Mouse (Mus musculus): Measurements from ENCODE around the gene Traf5. TPM values are rescaled to one million over a fixed set of nuclear protein-coding genes. Genes with fewer than 3 reads are reported as not detected.

Gene Traf5
- polyA plus RNA-seq, 1 experiment from 2014 or later = 7.8 TPM

DNA sequence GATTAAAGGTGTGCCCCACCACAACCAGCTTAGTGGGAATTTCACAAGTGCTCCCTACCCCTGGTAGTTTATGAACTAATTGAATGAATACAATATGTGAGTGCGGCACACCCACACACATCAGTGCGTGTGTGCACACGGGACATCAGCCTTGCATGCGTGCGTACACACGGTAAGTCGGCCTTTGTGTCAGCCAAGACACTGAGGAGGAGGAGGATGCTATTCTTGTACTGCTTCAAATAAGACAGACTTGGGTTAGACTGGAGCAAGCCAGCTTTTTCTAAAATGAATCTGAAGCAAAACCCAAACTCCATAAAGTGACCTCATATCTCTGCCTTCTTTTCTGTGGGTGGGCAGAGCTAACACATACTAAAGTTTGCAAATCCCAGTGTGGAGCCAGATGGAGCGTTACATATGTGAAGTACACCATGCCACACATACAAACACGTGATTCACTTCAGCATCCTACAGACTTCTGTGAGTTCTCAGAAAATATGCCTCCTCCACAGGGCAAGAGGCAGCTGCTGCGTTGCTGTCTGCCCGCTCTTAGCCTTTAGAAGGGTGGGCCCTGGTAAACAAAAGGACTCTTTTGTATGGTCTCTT lies 139.5 kb downstream of the Traf5 start:
- WGBS = 88% methylated on average over 11 of the region's 11 CpGs
- no peaks in the 10 kb centered on the region for H3K4me1 ChIP-seq (ENCODE audit: control insufficient read depth, insufficient read depth, low read length)
- no peak for DNase-seq (ENCODE audit: low spot score)

DNA sequence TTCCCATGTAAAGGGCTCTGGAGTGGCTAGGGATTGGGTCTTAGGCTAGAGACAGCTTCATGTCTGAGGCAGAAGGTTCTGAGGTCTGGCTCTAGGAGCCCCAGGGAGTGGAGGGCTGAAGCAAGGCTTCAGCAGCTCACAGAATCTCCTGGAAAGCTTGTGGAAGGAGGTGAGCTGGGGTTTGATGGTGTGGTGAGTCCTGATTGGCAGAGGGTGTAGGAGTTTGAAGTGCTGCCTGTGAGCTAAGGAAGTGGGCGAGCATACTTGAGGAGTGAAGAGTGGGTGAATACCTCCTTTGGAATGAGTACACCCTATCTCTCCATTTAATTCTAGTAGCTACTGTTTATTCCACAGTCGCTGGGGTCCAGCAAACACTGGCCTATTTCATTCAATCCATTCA lies 141.7 kb downstream of the Traf5 start:
- H3K27ac ChIP-seq (replicated peaks; ENCODE audit: low read depth, low read length) = no peak overlapping the region
- DNase-seq (ENCODE audit: low spot score) = no peak
- ATAC-seq (replicated peaks; ENCODE audit: insufficient number of reproducible peaks, low FRiP score, low TSS enrichment, low read depth) = no peak
- no peaks in the 10 kb centered on the region for H3K4me1 ChIP-seq (ENCODE audit: control insufficient read depth, insufficient read depth, low read length)
- H3K36me3 ChIP-seq (replicated peaks; ENCODE audit: control insufficient read depth, insufficient read depth, low read depth, low read length) = no peaks in the 10 kb centered on the region
- no peak overlapping the region for H3K9ac ChIP-seq (replicated peaks; ENCODE audit: low read length)
- no peaks in the 10 kb centered on the region for H3K9me3 ChIP-seq (replicated peaks; ENCODE audit: control insufficient read depth, low read length)
- H3K27me3 ChIP-seq (ENCODE audit: control insufficient read depth, insufficient read depth, low read length) = no peaks in the 10 kb centered on the region
- no peak overlapping the region for H3K4me3 ChIP-seq (ENCODE audit: low read depth, low read length)
- WGBS = 58% methylated on average over 2 of the region's 2 CpGs
- no peak overlapping the region for H3K4me2 ChIP-seq (ENCODE audit: low read depth, low read length)

More for the DNA sequence above, 139.5 kb downstream of the Traf5 start:
- no peaks in the 10 kb centered on the region for H3K9me3 ChIP-seq (replicated peaks; ENCODE audit: control insufficient read depth, low read length)
- no peak overlapping the region for H3K4me3 ChIP-seq (ENCODE audit: low read depth, low read length)
- H3K36me3 ChIP-seq (replicated peaks; ENCODE audit: control insufficient read depth, insufficient read depth, low read depth, low read length) = no peaks in the 10 kb centered on the region
- H3K4me2 ChIP-seq (ENCODE audit: low read depth, low read length) = no peak overlapping the region
- no peak overlapping the region for H3K9ac ChIP-seq (replicated peaks; ENCODE audit: low read length)
- no peak overlapping the region for H3K27ac ChIP-seq (replicated peaks; ENCODE audit: low read depth, low read length)
- ATAC-seq (replicated peaks; ENCODE audit: insufficient number of reproducible peaks, low FRiP score, low TSS enrichment, low read depth) = no peak
- no peaks in the 10 kb centered on the region for H3K27me3 ChIP-seq (ENCODE audit: control insufficient read depth, insufficient read depth, low read length)

DNA sequence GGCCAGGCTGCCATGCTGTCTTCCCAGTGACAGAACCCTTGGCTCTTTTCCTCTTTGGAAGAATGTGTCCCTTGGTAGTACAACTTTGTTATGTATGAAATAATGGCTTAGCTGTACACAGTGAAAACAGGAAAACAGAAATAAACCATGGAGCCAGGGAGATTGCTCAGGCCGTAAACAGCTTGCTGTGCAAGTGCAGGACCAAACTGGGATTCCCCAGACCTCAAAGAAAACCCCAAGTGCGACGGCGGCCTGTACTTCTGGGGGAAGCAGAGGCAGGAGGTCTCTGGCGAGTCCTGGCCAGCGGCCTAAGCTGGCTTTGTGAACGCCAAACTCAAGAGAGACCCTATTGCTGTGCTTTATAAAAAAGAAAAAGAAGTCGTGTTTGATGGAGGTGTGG lies 143.8 kb downstream of the Traf5 start:
- Histone ChIP-seq H3K4me1 (ENCODE audit: control insufficient read depth, insufficient read depth, low read length) (no peaks in the 10 kb centered on the region), H3K27ac (replicated peaks; ENCODE audit: low read depth, low read length) (no peak overlapping the region), H3K4me2 (ENCODE audit: low read depth, low read length) (no peak overlapping the region), H3K9ac (replicated peaks; ENCODE audit: low read length) (no peak overlapping the region), H3K36me3 (replicated peaks; ENCODE audit: control insufficient read depth, insufficient read depth, low read depth, low read length) (no peaks in the 10 kb centered on the region), H3K27me3 (ENCODE audit: control insufficient read depth, insufficient read depth, low read length) (no peaks in the 10 kb centered on the region), H3K9me3 (replicated peaks; ENCODE audit: control insufficient read depth, low read length) (no peaks in the 10 kb centered on the region), H3K4me3 (ENCODE audit: low read depth, low read length) (no peak overlapping the region)
- DNase-seq (ENCODE audit: low spot score) = no peak
- ATAC-seq (replicated peaks; ENCODE audit: insufficient number of reproducible peaks, low FRiP score, low TSS enrichment, low read depth) = no peak
- WGBS = 81% methylated on average over 8 of the region's 8 CpGs

DNA sequence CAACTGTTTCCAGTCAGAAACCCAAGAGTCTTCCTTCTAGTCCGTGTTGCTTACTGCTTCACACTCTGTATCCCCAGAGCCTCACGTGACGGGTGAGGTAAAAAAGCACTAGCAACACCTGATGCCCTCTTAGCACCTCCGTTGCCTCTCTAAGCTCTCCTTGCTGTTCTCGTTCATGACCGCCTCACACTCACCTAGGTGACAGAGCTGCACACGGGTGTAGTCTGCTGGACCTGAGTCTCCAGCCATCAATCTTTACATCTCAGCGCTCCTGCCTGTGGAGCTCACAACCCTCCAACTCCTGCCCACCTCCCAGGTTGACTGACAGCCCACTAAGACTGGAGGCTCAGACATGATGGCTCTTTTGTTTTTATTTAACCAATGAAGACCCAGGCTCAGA lies 144.6 kb downstream of the Traf5 start:
- Histone ChIP-seq H3K9me3 (replicated peaks; ENCODE audit: control insufficient read depth, low read length) (no peaks in the 10 kb centered on the region), H3K27ac (replicated peaks; ENCODE audit: low read depth, low read length) (no peak overlapping the region), H3K4me3 (ENCODE audit: low read depth, low read length) (no peak overlapping the region), H3K4me1 (ENCODE audit: control insufficient read depth, insufficient read depth, low read length) (no peaks in the 10 kb centered on the region), H3K4me2 (ENCODE audit: low read depth, low read length) (no peak overlapping the region), H3K9ac (replicated peaks; ENCODE audit: low read length) (no peak overlapping the region), H3K27me3 (ENCODE audit: control insufficient read depth, insufficient read depth, low read length) (no peaks in the 10 kb centered on the region), H3K36me3 (replicated peaks; ENCODE audit: control insufficient read depth, insufficient read depth, low read depth, low read length) (no peaks in the 10 kb centered on the region)
- ATAC-seq (replicated peaks; ENCODE audit: insufficient number of reproducible peaks, low FRiP score, low TSS enrichment, low read depth) = no peak
- WGBS = 81% methylated on average over 8 of the region's 8 CpGs
- DNase-seq (ENCODE audit: low spot score) = no peak

Small RNAs within 50 kb of the gene (microRNA-seq; reads per million reads assigned to microRNA genes)
- gene Mir3473c (ENCODE audit: borderline number of aligned reads) = not detected

Other genes with a start within 250 kb of the Traf5 start
- 1.9 and 2.2 TPM in 2 replicates for gene Slc30a1, start 185.8 kb downstream of the Traf5 start, polyA plus RNA-seq (2014; fragmentation: Nextera tagmentation; extraction: Ambion mirVana)
- gene Rd3, start 115.2 kb downstream of the Traf5 start, polyA plus RNA-seq (2014; fragmentation: Nextera tagmentation; extraction: Ambion mirVana) = 2.5 and 4.2 TPM in 2 replicates
- 17.3 and 18.7 TPM in 2 replicates for gene Rcor3, start 45.5 kb upstream of the Traf5 start, polyA plus RNA-seq (2014; fragmentation: Nextera tagmentation; extraction: Ambion mirVana)
- gene Kcnh1, start 98.2 kb upstream of the Traf5 start, polyA plus RNA-seq (2014; fragmentation: Nextera tagmentation; extraction: Ambion mirVana) = 0.38 and 0.39 TPM in 2 replicates

Measured in embryonic facial prominence, embryonic 11.5 days (tissue).